In genomic region chr16:23988157-23988465, GRCm38 (mm10) we compare ENCODE assay signal across 10 mouse cellular contexts. TPM values are rescaled to one million over a fixed set of nuclear protein-coding genes. Genes with fewer than 3 reads are reported as not detected.
A peak's percentile ranks its signal among the peaks of the same experiment; 100 is the strongest.
DNase-seq lines count a peak whose midpoint lies in the region; ATAC-seq and TF ChIP-seq lines count a peak whose summit lies in the region.
"Had no signal": no experiment of that assay in that cellular context is flagged by ENCODE, and none has a peak within 500 bp of the region (broad histone marks: within the 10 kb centered on the region; RNA-seq: fewer than 3 reads in every experiment).

No protein-coding gene starts in this region.

- intact Hi-C loops in heart, postnatal 10 days (cut with DNase I), result loop anchor here (1.0 to 10.0 kb wide), 5 partner anchors 405 to 747 kb away; partner anchors contain the start of gene Lpp

- no peak for DNase-seq in heart, postnatal 10 days
- no peak for DNase-seq in hindbrain, embryonic 10.5 days (ENCODE audit: low spot score)
- DNase-seq in urinary bladder, adult 18-20 months (ENCODE audit: low spot score in 2 of 2), result no peak
- no peak for DNase-seq in right cerebral cortex, adult 2 months (ENCODE audit: low spot score in 2 of 2)
- DNase-seq in layer of hippocampus, adult 9-10 months (ENCODE audit: low spot score), result no peak

- peak overlapping the region; percentile 91 for H3K4me3 ChIP-seq in heart, embryonic 16.5 days (ENCODE audit: low read length)
- H3K4me3 ChIP-seq in bone marrow, adult 2 months (replicated peaks; ENCODE audit: control insufficient read depth, low read depth, low read length), result peak overlapping the region; percentile 90
- H3K4me3 ChIP-seq in hindbrain, embryonic 10.5 days, result peak overlapping the region; percentile 78
- peak overlapping the region; percentile 56 for H3K4me3 ChIP-seq in macrophage (ENCODE audit: inconsistent target)

- no peaks in the 10 kb centered on the region for H3K27me3 ChIP-seq in heart, embryonic 16.5 days (ENCODE audit: control insufficient read depth, insufficient read depth, low read length)
- peaks cover 52% of the 10 kb centered on the region for H3K27me3 ChIP-seq in hindbrain, embryonic 10.5 days (ENCODE audit: insufficient read depth, poor library complexity, severe bottlenecking)

- peaks cover 39% of the 10 kb centered on the region for H3K79me2 ChIP-seq in macrophage (ENCODE audit: inconsistent target)

- H3K4me1 ChIP-seq in heart, embryonic 16.5 days (ENCODE audit: control insufficient read depth, insufficient read depth, low read length), result peaks cover 35% of the 10 kb centered on the region
- no peaks in the 10 kb centered on the region; the same call in 1 of the 2 replicates for H3K4me1 ChIP-seq in bone marrow, adult 2 months (ENCODE audit: control insufficient read depth, insufficient read depth, low read length)
- H3K4me1 ChIP-seq in hindbrain, embryonic 10.5 days (replicated peaks), result peaks cover 45% of the 10 kb centered on the region

- H3K27ac ChIP-seq in heart, embryonic 16.5 days (ENCODE audit: low read length), result peak overlapping the region; percentile 96
- H3K27ac ChIP-seq in bone marrow, adult 2 months (ENCODE audit: control insufficient read depth, insufficient read depth, low read depth, low read length, poor library complexity), result peak overlapping the region; percentile 100
- H3K27ac ChIP-seq in hindbrain, embryonic 10.5 days, result peak overlapping the region; percentile 99
- no peak overlapping the region for H3K27ac ChIP-seq in macrophage

- peak overlapping the region; percentile 98 for H3K4me2 ChIP-seq in heart, embryonic 16.5 days (ENCODE audit: low read depth, low read length)

- no peaks in the 10 kb centered on the region for H3K9me3 ChIP-seq in heart, embryonic 16.5 days (replicated peaks; ENCODE audit: control insufficient read depth, low read length)
- no peaks in the 10 kb centered on the region for H3K9me3 ChIP-seq in hindbrain, embryonic 10.5 days

- H3K9ac ChIP-seq in heart, embryonic 16.5 days (ENCODE audit: low read length), result peak overlapping the region; percentile 98

- no peak for ATAC-seq in heart, embryonic 16.5 days (replicated peaks; ENCODE audit: extremely low read depth, insufficient read depth, low FRiP score)

- H3K36me3 ChIP-seq in heart, embryonic 16.5 days (ENCODE audit: control insufficient read depth, insufficient read depth), result no peaks in the 10 kb centered on the region
- H3K36me3 ChIP-seq in hindbrain, embryonic 10.5 days, result no peaks in the 10 kb centered on the region
- H3K36me3 ChIP-seq in macrophage (ENCODE audit: inconsistent target), result no peaks in the 10 kb centered on the region

- TF ChIP-seq CTCF in bone marrow, adult 2 months (IDR thresholded peaks at IDR 0.05; ENCODE audit: control insufficient read depth, insufficient read depth, low read length), result no peak

- under 1% methylated on average over 11 of the region's 13 CpGs for WGBS in heart, embryonic 16.5 days
- WGBS in bone marrow, adult 2 months, result 0% methylated on average over 13 of the region's 13 CpGs
- 0% methylated on average over 12 of the region's 13 CpGs for WGBS in hindbrain, embryonic 10.5 days
- WGBS in macrophage (ENCODE audit: missing documents), result 0% methylated on average over 8 of the region's 13 CpGs

- no peak for TF ChIP-seq POLR2A in bone marrow, adult 2 months (IDR thresholded peaks at IDR 0.05; ENCODE audit: borderline replicate concordance, control insufficient read depth, low read depth, low read length)

RNA-seq across cellular contexts. Expression of gene Gm37419, which starts 0.2 kb away (rescaled TPM):
- not detected in 2 replicates for polyA plus RNA-seq in heart, embryonic 16.5 days (2015; fragmentation: Nextera tagmentation; extraction: Ambion mirVana)
- not detected for total RNA-seq in heart, postnatal 10 days (2021)
- not detected in 2 replicates for polyA plus RNA-seq in bone marrow, adult 2 months (2011; ENCODE audit: insufficient read depth, insufficient read length, low replicate concordance, missing spikeins)
- polyA plus RNA-seq in hindbrain, embryonic 10.5 days (2016; fragmentation: Nextera tagmentation; extraction: Ambion mirVana), result not detected in 2 replicates
- not detected for total RNA-seq in macrophage (2018; cell fraction: chromatin; rRNA removed)
- not detected for total RNA-seq in macrophage (2018; cell fraction: cytosol; rRNA removed)
- total RNA-seq in macrophage (2018; cell fraction: nucleus; rRNA removed), result not detected
- not detected in 3 replicates for polyA plus RNA-seq in macrophage (2018)
- total RNA-seq: left cerebral cortex, postnatal 10 days; MEL had no signal

RNA-seq across cellular contexts. Expression of gene Bcl6, which starts 0.5 kb away (rescaled TPM):
- polyA plus RNA-seq in heart, embryonic 16.5 days (2015; fragmentation: Nextera tagmentation; extraction: Ambion mirVana), result 0.81 and 1.2 TPM in 2 replicates
- 1 to 10 TPM; 4.8 to 9.4 TPM for total RNA-seq in heart, postnatal 10 days (2021)
- polyA plus RNA-seq in bone marrow, adult 2 months (2011; ENCODE audit: insufficient read depth, insufficient read length, low replicate concordance, missing spikeins), result 6.0 and 17.1 TPM in 2 replicates
- polyA plus RNA-seq in hindbrain, embryonic 10.5 days (2016; fragmentation: Nextera tagmentation; extraction: Ambion mirVana), result 0.16 and 0.19 TPM in 2 replicates
- total RNA-seq in macrophage (2018; cell fraction: chromatin; rRNA removed), result 100 to 1,000 TPM in 6 of 26 experiments, 10 to 100 TPM in 20; 33.1 to 151 (median 74.7) TPM
- total RNA-seq in macrophage (2018; cell fraction: cytosol; rRNA removed), result 10 to 100 TPM; 21.2 to 66.1 (median 30.9) TPM
- total RNA-seq in macrophage (2018; cell fraction: nucleus; rRNA removed), result 100 to 1,000 TPM in 8 of 26 experiments, 10 to 100 TPM in 18; 32.3 to 131 (median 80.4) TPM
- 17.7 to 34.4 TPM (median 23.6 TPM) in 3 replicates for polyA plus RNA-seq in macrophage (2018)
- total RNA-seq: MEL had no signal

RNA-seq across cellular contexts. Expression of gene Rtp2, which starts 55.9 kb away (rescaled TPM):
- polyA plus RNA-seq in heart, embryonic 16.5 days (2015; fragmentation: Nextera tagmentation; extraction: Ambion mirVana), result not detected in 2 replicates
- total RNA-seq in heart, postnatal 10 days (2021), result not detected
- polyA plus RNA-seq in bone marrow, adult 2 months (2011; ENCODE audit: insufficient read depth, insufficient read length, low replicate concordance, missing spikeins), result not detected in 2 replicates
- polyA plus RNA-seq in hindbrain, embryonic 10.5 days (2016; fragmentation: Nextera tagmentation; extraction: Ambion mirVana), result not detected in 2 replicates
- not detected for total RNA-seq in macrophage (2018; cell fraction: chromatin; rRNA removed)
- total RNA-seq in macrophage (2018; cell fraction: cytosol; rRNA removed), result not detected
- total RNA-seq in macrophage (2018; cell fraction: nucleus; rRNA removed), result not detected
- polyA plus RNA-seq in macrophage (2018), result not detected in 3 replicates
- total RNA-seq: MEL had no signal
